Mouse (Mus musculus) small intestine, adult 2 months (tissue): Measurements from ENCODE around the gene Rapgef5.

Experiments used
- CTCF ChIP-seq: fragments of 200-500 bp; IDR thresholded peaks from 2 replicates; pipeline ENCODE4 v1.5.1; 2012; ENCODE audit warnings: low read depth, mild to moderate bottlenecking, control low read depth, inconsistent platforms, low read length, moderate library complexity, mixed read lengths; ENCODE audit not compliant: insufficient replicate concordance, insufficient read length; ENCODE audit errors: extremely low read depth
- POLR2A ChIP-seq: fragments of 200-500 bp; IDR thresholded peaks from 2 replicates; pipeline ENCODE4 v1.6.1; 2012; ENCODE audit warnings: low read depth, mild to moderate bottlenecking, control low read depth, inconsistent platforms, low read length, moderate library complexity

DNA sequence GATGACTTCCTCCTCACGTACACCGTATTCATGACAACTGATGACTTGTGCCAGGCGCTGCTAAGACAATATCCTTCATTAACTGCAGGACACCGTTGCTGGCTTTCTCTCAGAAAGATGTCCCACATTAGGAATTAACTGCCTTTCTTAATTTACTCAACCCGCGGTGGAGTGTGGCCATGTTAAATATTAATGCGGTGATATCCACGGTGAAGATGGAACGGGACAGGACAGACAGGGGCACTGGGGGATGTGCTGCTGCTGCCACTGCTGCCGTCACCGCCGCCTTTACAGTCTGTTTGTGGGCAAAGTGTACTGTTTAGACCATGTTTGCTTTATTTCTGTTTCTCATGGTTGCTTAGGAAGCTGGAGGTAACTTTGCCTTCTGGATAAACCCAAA lies 193.0 kb downstream of the Rapgef5 start:
- TF ChIP-seq POLR2A (no peak), CTCF (no peak)
